Mouse (Mus musculus) neural tube, embryonic 12.5 days (tissue): ENCODE data around the gene Adipor1. TPM values are rescaled to one million over a fixed set of nuclear protein-coding genes. Genes with fewer than 3 reads are reported as not detected.

Source experiments
- ATAC-seq: fragments of 200-750 bp; cut with Nextera tagmentation; 2 replicates; pipeline ENCODE4 v1.8.0; 2017; ENCODE audit warnings: low read depth, mild to moderate bottlenecking, moderate TSS enrichment, moderate library complexity; ENCODE audit not compliant: low FRiP score
- H3K27ac ChIP-seq: fragments of 300-500 bp; sonication (generic); 2 replicates; pipeline ENCODE4 v1.5.1; 2016
- H3K27me3 ChIP-seq: fragments of 300-500 bp; sonication (generic); replicated peaks from 2 replicates; pipeline ENCODE4 v1.6.1; 2016; ENCODE audit warnings: mild to moderate bottlenecking
- H3K36me3 ChIP-seq: fragments of 300-500 bp; sonication (generic); 2 replicates; pipeline ENCODE4 v1.6.1; 2016; ENCODE audit warnings: mild to moderate bottlenecking
- H3K4me1 ChIP-seq: fragments of 300-500 bp; sonication (generic); 2 replicates; pipeline ENCODE4 v1.6.1; 2016
- H3K4me2 ChIP-seq: fragments of 300-500 bp; sonication (generic); replicated peaks from 2 replicates; pipeline ENCODE4 v1.6.1; 2016; ENCODE audit warnings: mild to moderate bottlenecking
- H3K4me3 ChIP-seq: fragments of 300-500 bp; sonication (generic); 2 replicates; pipeline ENCODE4 v1.5.1; 2016
- H3K9ac ChIP-seq: fragments of 300-500 bp; sonication (generic); 2 replicates; pipeline ENCODE4 v1.6.1; 2016; ENCODE audit warnings: mild to moderate bottlenecking
- H3K9me3 ChIP-seq: fragments of 300-500 bp; sonication (generic); 2 replicates; pipeline ENCODE4 v1.6.1; 2016; ENCODE audit warnings: mild to moderate bottlenecking
- WGBS: fragments of 180-500 bp; shearing (Covaris S2); methylation state at CpG from one replicate; pipeline ENCODE4 v1.1.7; 2016; 5-methylcytosine and 5-hydroxymethylcytosine counted together
- polyA plus RNA-seq: library from polyadenylated mRNA; unstranded; fragments of >200 nt; fragmentation: Nextera tagmentation; extraction: Ambion mirVana; gene quantifications from 2 replicates; pipeline ENCODE4 v1.2.1, GENCODE M21; 2016

The Adipor1 gene
- polyA plus RNA-seq: 71.1 and 74.5 TPM in 2 replicates

DNA sequence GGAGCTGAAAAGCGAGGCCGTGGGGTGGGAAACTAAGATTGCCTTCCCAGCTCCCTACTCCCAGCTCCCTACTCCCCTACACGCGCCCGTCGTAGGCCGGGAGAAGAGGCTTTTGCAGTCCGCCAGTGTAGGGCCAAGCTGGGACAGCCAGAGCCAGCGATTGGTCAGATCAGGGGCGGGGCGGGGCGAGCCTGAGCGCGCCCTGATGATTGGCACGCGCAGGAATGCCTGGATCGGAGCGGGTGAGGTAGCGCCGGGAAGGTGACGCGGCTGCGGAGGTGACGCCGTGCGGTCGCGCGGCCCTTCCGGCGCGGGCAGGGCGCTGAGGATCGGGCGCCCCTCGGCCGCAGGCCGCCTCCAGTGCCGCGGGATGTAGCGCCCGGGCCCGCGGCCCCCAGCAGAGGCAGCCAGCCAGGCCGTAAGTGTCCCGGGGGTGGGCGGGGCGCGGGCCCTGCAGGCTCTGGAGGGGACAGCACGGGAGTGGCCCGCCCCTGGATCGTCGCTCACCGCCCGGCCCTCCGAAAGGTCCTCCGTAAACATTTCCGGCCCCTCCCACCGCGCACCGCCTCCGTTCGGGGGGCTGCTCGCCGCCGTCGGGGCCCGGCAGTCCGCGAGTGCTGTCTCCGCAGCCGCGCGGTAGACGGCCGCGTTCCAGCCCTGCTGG lies at the start of gene Adipor1:
TSS of gene Adipor1 (plus strand) at position 211 of the 664 bp plus-strand sequence.
- ATAC-seq: peak; percentile 99
- Histone ChIP-seq H3K27ac (peak within 1 kb of the TSS; percentile 94), H3K4me3 (peak within 1 kb of the TSS; percentile 91), H3K4me1 (peaks cover 39% of the 10 kb centered on the region), H3K9me3 (no peaks in the 10 kb centered on the region), H3K9ac (peak within 1 kb of the TSS; percentile 88), H3K4me2 (peak within 1 kb of the TSS; percentile 63), H3K27me3 (no peaks in the 10 kb centered on the region), H3K36me3 (peaks cover 10% of the 10 kb centered on the region; the same call in 1 of the 2 replicates)
- WGBS: under 1% methylated on average over 68 of the region's 77 CpGs

DNA sequence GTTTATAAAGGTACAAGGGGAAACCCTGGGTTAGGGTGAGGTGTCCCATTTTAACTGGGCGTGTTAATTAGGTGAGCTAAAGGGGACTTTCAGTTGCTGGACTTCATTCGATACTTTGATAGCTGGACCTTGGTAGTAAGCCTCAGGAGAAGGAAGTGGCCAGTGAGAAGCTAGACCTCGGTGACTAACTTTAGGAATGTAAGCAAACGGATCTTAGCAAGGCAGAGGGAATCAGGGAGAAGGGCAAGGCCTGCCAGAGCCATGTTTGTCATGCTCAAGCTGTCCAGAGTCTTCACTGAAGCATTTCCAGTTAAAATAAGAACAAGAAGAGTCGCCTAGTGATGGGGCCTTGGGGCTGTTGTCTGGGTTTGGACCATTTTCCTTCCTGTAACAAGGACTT lies 49.7 kb upstream of the Adipor1 start:
- 71% methylated on average over 5 of the region's 5 CpGs for WGBS
- Histone ChIP-seq H3K4me3 (no peak overlapping the region), H3K36me3 (no peaks in the 10 kb centered on the region), H3K9ac (no peak overlapping the region), H3K4me1 (peaks cover 7% of the 10 kb centered on the region), H3K27me3 (0 out of 2 replicates have a peak, but pooled peaks cover 2% of the 10 kb centered on the region), H3K27ac (no peak overlapping the region), H3K9me3 (no peaks in the 10 kb centered on the region), H3K4me2 (no peak overlapping the region)
- no peak for ATAC-seq

DNA sequence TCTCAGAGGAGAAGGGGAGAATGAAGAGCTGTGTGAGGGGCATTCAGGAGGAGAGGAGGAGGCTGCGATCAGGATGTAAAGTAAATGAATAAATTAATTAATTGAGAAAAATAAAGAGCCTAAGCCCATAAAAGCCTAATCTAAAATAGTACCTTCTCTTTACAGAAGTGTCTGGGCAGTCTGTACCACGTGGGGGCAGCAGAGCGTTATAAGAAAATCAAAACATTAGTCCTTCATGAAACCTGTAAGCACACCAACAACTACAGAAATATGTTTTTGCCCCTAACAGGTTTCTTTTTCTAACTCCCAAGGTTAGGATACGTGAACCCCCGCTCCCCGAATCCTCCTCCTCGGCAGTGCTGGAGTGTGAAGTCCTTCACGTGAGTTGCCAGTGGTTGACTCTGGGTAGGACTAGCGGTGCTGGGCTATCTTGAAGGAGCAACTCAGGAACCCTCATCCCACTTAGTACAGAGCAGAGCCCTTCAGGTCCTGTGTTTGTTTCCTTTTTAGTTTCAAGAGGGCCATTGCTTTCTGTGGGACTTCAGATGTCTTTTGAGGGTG lies 46.3 kb upstream of the Adipor1 start:
- Histone ChIP-seq H3K9ac (no peak overlapping the region), H3K4me3 (no peak overlapping the region), H3K27ac (no peak overlapping the region), H3K4me1 (no peaks in the 10 kb centered on the region), H3K9me3 (no peaks in the 10 kb centered on the region), H3K4me2 (no peak overlapping the region), H3K27me3 (0 out of 2 replicates have a peak, but pooled peaks cover 2% of the 10 kb centered on the region), H3K36me3 (no peaks in the 10 kb centered on the region)
- ATAC-seq: no peak
- 57% methylated on average over 9 of the region's 9 CpGs for WGBS

DNA sequence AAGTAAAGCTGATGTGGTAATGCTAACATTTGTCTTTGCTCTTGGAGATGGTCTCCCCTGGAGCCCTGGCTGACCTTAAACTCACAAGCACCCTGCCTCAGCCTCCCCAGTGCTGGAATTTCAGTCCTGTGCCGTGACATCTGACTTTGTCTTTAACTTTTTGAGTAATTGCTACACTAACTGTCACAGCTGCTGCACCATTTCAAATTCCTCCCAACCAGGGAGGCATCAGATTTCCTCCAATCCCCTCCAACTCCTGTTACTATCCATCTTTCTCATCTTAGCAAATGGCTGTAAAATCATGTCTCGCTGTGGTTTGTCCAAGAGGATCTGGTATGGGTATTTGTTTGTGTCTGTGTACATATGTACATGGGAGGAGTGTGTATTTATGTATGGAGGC lies 41.1 kb upstream of the Adipor1 start:
- no peak overlapping the region for H3K27ac ChIP-seq
- no peaks in the 10 kb centered on the region for H3K4me1 ChIP-seq
- no peak overlapping the region for H3K4me2 ChIP-seq
- 77% methylated on average over 2 of the region's 2 CpGs for WGBS
- no peak for ATAC-seq
- no peaks in the 10 kb centered on the region for H3K36me3 ChIP-seq
- no peaks in the 10 kb centered on the region for H3K9me3 ChIP-seq
- H3K4me3 ChIP-seq: no peak overlapping the region
- H3K27me3 ChIP-seq: no peaks in the 10 kb centered on the region
- H3K9ac ChIP-seq: no peak overlapping the region

DNA sequence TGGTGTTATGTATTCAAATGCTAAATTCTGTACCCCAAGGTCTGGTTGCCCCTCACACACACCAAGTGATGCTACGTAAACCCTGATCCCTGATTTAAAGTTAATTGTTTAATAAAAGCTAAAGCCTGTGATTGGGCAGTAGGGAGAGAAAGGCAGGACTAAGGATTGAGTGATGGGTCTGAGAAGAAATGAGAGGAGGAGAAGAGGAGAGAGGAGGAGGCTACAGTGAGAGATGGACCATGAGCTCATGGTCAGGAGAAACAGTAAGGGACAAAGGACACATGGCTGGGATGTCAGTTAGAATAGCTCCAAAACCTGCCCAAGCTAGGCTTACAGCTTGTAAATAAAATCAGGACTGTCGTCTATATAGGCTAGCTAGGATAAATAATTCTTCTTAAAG lies 34.1 kb upstream of the Adipor1 start:
- Histone ChIP-seq H3K9ac (no peak overlapping the region), H3K4me2 (no peak overlapping the region), H3K27ac (no peak overlapping the region), H3K4me1 (no peaks in the 10 kb centered on the region), H3K36me3 (no peaks in the 10 kb centered on the region), H3K4me3 (no peak overlapping the region), H3K9me3 (no peaks in the 10 kb centered on the region), H3K27me3 (no peaks in the 10 kb centered on the region)
- ATAC-seq: no peak
- WGBS: 87% methylated on average over 2 of the region's 2 CpGs

DNA sequence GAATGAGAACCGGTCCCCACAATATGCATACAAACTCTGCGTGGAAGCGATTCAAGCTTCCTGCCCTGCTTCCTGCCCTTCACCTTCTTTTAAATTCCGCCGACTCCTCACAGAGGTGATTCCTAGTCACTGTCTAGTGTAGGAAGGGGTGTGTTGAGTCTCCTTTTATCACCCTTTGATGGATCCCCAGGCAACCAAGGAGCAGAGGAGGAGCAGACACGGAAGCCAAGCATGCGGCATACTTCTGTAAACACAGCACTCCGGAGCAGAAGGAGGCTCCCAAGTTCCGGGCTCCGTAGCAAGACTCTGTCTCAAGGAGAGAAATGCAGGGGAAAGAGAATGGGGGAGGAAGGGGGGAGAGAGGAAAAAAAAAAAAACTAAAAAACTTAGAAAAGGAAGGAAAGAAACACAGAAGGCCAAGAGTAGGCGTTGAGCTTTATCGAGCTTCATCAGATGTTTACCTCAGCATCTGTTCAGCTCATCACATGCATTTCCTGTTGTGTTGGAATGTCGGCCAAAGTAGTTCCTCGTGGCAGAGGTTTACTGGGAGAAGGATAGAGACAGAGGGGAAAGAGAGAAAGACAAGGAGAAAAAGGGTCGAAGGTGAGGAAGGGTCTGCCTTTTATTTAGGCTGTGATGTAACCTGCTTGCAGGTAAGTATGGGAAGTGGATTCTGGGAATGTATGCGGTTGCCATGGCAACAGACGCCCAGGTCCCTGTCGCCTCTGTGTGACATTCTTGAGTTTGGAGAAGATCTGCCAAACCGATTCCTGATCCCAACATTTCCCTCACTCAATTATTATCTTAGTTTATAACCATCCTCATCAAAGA lies 33.2 kb upstream of the Adipor1 start:
- ATAC-seq: no peak
- WGBS: 13% methylated on average over 19 of the region's 19 CpGs
- no peaks in the 10 kb centered on the region for H3K36me3 ChIP-seq
- H3K4me1 ChIP-seq: no peaks in the 10 kb centered on the region
- no peak overlapping the region for H3K27ac ChIP-seq
- no peaks in the 10 kb centered on the region for H3K27me3 ChIP-seq
- H3K9me3 ChIP-seq: no peaks in the 10 kb centered on the region
- no peak overlapping the region for H3K9ac ChIP-seq
- 0 out of 2 replicates have a peak overlapping the region, but pooled peaks have one; percentile 3 for H3K4me3 ChIP-seq
- H3K4me2 ChIP-seq: peak overlapping the region; percentile 41

DNA sequence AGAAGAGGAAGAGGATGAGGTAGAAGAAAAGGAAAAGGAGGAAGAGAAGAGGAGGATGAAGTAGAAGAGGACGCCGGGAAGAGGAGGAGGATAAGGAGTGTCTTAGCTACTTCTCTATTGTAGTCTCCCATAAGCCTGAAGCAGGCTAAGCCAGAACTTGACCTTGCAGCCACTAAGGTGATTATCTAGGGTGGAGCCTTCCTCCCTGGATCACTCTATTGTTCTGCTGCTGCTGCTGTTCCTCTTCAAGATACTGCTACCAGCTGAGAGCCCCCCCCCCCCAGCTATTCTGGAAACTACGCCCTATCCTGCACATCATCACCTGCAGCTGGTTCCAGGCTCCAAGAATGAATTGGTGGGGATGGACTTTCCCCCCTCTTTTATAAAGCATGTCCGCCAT lies 30.6 kb upstream of the Adipor1 start:
- no peak overlapping the region for H3K27ac ChIP-seq
- no peaks in the 10 kb centered on the region for H3K9me3 ChIP-seq
- H3K4me2 ChIP-seq: no peak overlapping the region
- 88% methylated on average over 4 of the region's 4 CpGs for WGBS
- no peak overlapping the region for H3K4me3 ChIP-seq
- H3K36me3 ChIP-seq: no peaks in the 10 kb centered on the region
- no peak overlapping the region for H3K9ac ChIP-seq
- H3K27me3 ChIP-seq: no peaks in the 10 kb centered on the region
- H3K4me1 ChIP-seq: no peaks in the 10 kb centered on the region
- no peak for ATAC-seq

DNA sequence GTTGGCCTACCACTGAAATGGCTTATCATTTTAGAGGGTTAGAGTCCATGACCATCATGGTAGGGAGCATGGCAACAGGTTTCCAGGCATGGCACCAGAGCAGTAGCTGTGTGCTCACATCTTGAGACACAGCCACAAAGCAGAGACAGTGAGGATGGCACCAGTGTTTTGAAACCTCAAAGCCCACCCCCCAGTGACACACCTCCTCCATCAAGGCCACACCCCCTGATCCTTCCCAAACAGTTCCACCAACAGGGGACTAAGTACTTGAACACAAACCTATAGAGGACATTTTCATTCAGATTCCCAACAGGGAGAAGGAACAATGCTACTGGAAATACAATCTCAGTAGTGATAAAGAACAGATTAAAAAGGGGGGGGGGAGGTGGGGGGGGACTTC lies 30.0 kb upstream of the Adipor1 start:
- Histone ChIP-seq H3K4me1 (no peaks in the 10 kb centered on the region), H3K4me3 (no peak overlapping the region), H3K9me3 (no peaks in the 10 kb centered on the region), H3K9ac (no peak overlapping the region), H3K36me3 (no peaks in the 10 kb centered on the region), H3K27me3 (no peaks in the 10 kb centered on the region), H3K27ac (no peak overlapping the region), H3K4me2 (no peak overlapping the region)
- no peak for ATAC-seq

DNA sequence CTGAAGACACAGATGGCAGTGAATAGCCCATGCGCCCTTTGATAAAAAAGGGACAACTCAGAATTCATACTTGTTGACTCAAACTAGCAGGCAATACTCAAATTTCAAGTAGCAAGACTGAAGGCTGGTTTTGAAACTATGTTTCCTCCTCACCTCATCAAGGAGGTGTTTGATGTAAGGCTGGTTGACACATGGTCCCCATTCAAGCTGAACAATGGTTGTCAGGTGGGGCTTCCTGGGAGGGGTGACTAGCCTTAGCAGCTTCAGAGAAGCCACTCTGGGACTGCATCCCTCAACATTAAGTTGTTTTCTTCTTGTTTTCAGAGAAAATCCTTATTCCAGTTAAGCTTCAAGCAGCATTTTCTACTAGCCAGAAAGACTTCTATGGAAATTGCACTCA lies 29.5 kb upstream of the Adipor1 start, which contains the start of gene 4933406M09Rik:
TSS of gene 4933406M09Rik (plus strand) at position 275 of the 400 bp plus-strand sequence.
- whole genome bisulfite sequencing: 98% methylated on average over 1 of the region's 1 CpGs
- Histone ChIP-seq H3K4me1 (no peaks in the 10 kb centered on the region), H3K4me3 (no peak within 1 kb of the TSS), H3K27ac (no peak within 1 kb of the TSS), H3K36me3 (no peaks in the 10 kb centered on the region), H3K9me3 (no peaks in the 10 kb centered on the region), H3K27me3 (no peaks in the 10 kb centered on the region), H3K9ac (no peak within 1 kb of the TSS), H3K4me2 (no peak within 1 kb of the TSS)
- no peak for ATAC-seq

DNA sequence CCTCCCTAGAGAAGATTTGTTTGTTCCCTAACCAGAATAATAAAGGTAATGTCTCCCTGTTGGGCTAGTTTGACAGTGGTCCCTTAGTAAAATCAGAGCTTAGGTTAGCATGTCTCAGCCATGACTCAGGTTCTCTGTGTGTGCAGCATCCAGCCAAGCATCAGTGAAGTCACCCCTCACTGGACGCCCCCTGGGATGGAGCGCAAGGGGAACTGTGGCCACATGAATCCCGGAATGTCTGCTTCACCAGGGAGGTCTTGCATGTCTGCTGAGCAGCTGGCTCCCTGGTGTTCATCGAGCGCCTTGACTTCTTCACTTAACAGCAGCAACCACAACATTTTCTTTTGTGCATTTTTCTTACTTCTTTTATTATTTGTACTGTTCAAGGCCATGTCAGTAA lies 21.4 kb upstream of the Adipor1 start:
- ATAC-seq: no peak
- WGBS: 65% methylated on average over 5 of the region's 5 CpGs
- no peaks in the 10 kb centered on the region for H3K36me3 ChIP-seq
- H3K27ac ChIP-seq: no peak overlapping the region
- no peaks in the 10 kb centered on the region for H3K27me3 ChIP-seq
- no peak overlapping the region for H3K4me3 ChIP-seq
- no peaks in the 10 kb centered on the region for H3K9me3 ChIP-seq
- H3K4me2 ChIP-seq: no peak overlapping the region
- no peaks in the 10 kb centered on the region for H3K4me1 ChIP-seq
- no peak overlapping the region for H3K9ac ChIP-seq

DNA sequence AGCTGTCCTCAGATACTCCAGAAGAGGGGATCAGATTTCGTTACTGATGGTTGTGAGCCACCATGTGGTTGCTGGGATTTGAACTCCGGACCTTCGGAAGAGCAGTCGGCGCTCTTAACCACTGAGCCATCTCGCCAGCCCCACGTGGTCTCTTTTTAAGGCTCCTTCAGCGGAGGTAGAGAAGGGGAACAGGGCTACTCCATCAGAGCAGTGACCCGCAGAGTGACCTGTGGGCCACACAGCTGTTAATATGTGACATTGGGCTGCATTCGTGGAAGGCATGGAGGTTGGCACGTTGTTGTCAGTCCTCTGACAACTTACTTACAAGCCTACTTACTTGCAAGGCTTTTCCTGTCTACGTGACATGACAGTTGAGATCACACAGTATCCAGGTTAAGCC lies 17.0 kb upstream of the Adipor1 start:
- Histone ChIP-seq H3K36me3 (no peaks in the 10 kb centered on the region), H3K9ac (no peak overlapping the region), H3K4me3 (no peak overlapping the region), H3K4me1 (no peaks in the 10 kb centered on the region), H3K9me3 (no peaks in the 10 kb centered on the region; the same call in 1 of the 2 replicates), H3K4me2 (no peak overlapping the region), H3K27me3 (no peaks in the 10 kb centered on the region), H3K27ac (no peak overlapping the region)
- ATAC-seq: no peak
- WGBS: 91% methylated on average over 12 of the region's 12 CpGs

DNA sequence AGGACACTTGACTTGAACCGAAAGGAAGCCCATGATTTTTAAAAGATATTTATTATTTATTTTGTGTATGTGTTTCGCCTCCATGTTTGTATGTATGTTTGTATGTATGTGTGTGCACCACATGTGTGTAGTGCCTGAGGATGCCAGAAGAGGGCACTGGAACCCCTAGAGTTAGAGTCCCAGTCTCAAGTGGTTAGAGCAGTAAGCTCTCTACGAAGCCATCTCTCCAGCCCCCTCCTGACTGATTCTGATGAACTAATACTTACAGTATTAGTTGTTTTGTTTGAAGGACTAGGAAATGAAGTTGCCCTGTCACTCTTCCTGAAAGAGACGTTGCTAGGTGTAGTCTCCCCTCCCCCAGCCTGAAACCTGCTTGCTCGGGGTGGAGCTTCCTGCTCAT lies 15.4 kb upstream of the Adipor1 start:
- no peak for ATAC-seq
- Histone ChIP-seq H3K4me2 (no peak overlapping the region), H3K27me3 (no peaks in the 10 kb centered on the region), H3K9me3 (no peaks in the 10 kb centered on the region; the same call in 1 of the 2 replicates), H3K36me3 (no peaks in the 10 kb centered on the region), H3K4me3 (no peak overlapping the region), H3K9ac (no peak overlapping the region), H3K27ac (no peak overlapping the region), H3K4me1 (no peaks in the 10 kb centered on the region)
- 71% methylated on average over 5 of the region's 5 CpGs for WGBS
